ENCODE assay signal across 13 mouse cellular contexts in the genomic region with DNA sequence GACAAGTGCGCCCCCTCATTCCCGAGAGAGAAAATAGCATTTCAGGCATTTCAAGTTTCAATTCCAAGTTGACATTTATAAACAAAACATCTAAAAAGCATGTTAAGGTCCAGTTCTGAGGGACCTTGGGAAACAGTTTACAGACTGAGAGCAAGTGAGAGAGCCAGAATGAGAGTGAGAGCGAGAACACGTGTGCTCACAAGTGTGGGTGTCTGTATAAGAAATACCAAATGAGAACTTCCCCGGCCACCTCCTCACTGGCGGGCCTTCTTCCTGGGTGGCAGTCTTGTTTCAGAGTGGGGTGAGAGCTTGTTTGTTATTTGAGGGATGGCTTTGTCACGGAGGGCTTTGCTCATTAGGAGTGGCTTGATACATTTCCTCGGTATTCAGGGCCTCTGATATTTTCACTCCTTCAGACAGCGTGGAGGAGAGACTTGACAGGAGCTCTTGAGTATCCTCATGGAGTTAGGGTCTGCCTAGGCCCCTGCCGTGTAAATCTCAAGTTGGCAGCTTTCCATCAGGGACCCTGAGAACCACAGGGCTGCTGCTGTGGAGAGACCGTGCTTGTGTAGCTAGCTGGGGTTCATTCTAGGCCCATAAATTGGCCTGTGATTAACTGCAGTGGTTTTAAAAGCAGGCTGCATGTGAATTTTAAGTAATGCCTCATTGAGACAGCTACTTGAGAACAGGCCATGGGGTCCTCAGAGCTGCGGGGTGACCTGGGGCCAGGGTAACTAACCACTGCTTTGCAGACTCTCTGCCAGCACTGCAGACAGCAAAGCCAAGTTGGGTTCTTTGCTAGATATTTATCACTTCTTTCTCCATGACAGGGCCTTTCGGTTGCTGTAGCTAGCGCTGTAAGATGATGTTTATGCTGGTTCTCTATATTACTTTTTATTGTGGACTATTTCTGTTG.
DNase-seq lines count a peak whose midpoint lies in the region; ATAC-seq lines count a peak whose summit lies in the region.
"Had no signal": no experiment of that assay in that cellular context is flagged by ENCODE, and none has a peak within 500 bp of the region (broad histone marks: within the 10 kb centered on the region; RNA-seq: fewer than 3 reads in every experiment).

No protein-coding gene starts in this region.

- no peaks in the 10 kb centered on the region for H3K36me3 ChIP-seq in liver, embryonic 12.5 days
- H3K36me3 ChIP-seq: embryonic facial prominence, embryonic 15.5 days had no signal

- H3K9ac ChIP-seq in liver, embryonic 12.5 days = no peak overlapping the region
- H3K9ac ChIP-seq: embryonic facial prominence, embryonic 15.5 days had no signal

- H3K9me3 ChIP-seq in liver, embryonic 12.5 days (replicated peaks) = no peaks in the 10 kb centered on the region
- H3K9me3 ChIP-seq: embryonic facial prominence, embryonic 15.5 days had no signal

- peaks cover 9% of the 10 kb centered on the region for H3K4me1 ChIP-seq in liver, embryonic 12.5 days

- 77% methylated on average over 14 of the region's 14 CpGs for WGBS in liver, embryonic 12.5 days (ENCODE audit: insufficient replicate concordance)

- peak; percentile 61; the same call in 1 of the 2 replicates for ATAC-seq in frontal cortex, adult (ENCODE audit: low TSS enrichment)
- ATAC-seq in liver, embryonic 12.5 days = no peak
- ATAC-seq: inflammation-experienced regulatory T-cells, adult 6 months had no signal

- no peak overlapping the region for H3K4me3 ChIP-seq in liver, embryonic 12.5 days
- H3K4me3 ChIP-seq: embryonic facial prominence, embryonic 15.5 days had no signal

- no peak overlapping the region for H3K4me2 ChIP-seq in liver, embryonic 12.5 days
- H3K4me2 ChIP-seq: embryonic facial prominence, embryonic 15.5 days; liver, embryonic 11.5 days had no signal

- intact Hi-C loops in left cerebral cortex, postnatal 4 days (cut with DNase I) = no loop called here
- intact Hi-C loops in left cerebral cortex, postnatal 36 days (cut with DNase I) = loop anchor here (5.0 kb wide), 2 partner anchors 68 to 83 kb away; no protein-coding TSS in a partner anchor

- no peak overlapping the region for H3K27ac ChIP-seq in liver, embryonic 12.5 days
- H3K27ac ChIP-seq: embryonic facial prominence, embryonic 15.5 days had no signal

- no peaks in the 10 kb centered on the region for H3K27me3 ChIP-seq in liver, embryonic 12.5 days (replicated peaks)
- H3K27me3 ChIP-seq: embryonic facial prominence, embryonic 15.5 days had no signal

- no peak for DNase-seq in frontal cortex, postnatal 25 days (ENCODE audit: low spot score in 2 of 2)
- DNase-seq in left cerebral cortex, adult 18-20 months (ENCODE audit: low spot score in 2 of 2) = peak; percentile 32 to 62
- DNase-seq in left cerebral cortex, postnatal 4 days = no peak
- peak; percentile 11 for DNase-seq in NIH3T3 (ENCODE audit: low read depth)
- peak; percentile 47 to 54 for DNase-seq in left cerebral cortex, postnatal 36 days (ENCODE audit: low spot score in 2 of 2)
- no peak for DNase-seq in adrenal gland, postnatal 25 days
- DNase-seq: cerebellum, postnatal 25 days; heart, postnatal 36 days had no signal

Comparison
In these comparisons a context has a peak if more than half of its experiments do, and no peak if none do; other contexts are left out.
1. DNase-seq: peak in left cerebral cortex, adult 18-20 months (2 of 2), NIH3T3 (single experiment) and left cerebral cortex, postnatal 36 days (2 of 2); none in frontal cortex, postnatal 25 days (0 of 2), left cerebral cortex, postnatal 4 days (single experiment) and adrenal gland, postnatal 25 days (single experiment).